Mouse (Mus musculus) forebrain, embryonic 16.5 days (tissue): ENCODE measurements around the gene Atrnl1. TPM values are rescaled to one million over a fixed set of nuclear protein-coding genes. Genes with fewer than 3 reads are reported as not detected.

ENCODE experiments used
- ATAC-seq: fragments of 200-750 bp; cut with Nextera tagmentation; 2 replicates; pipeline ENCODE4 v1.8.0; 2017; ENCODE audit warnings: mild to moderate bottlenecking, moderate library complexity
- H3K27ac ChIP-seq: fragments of 300-500 bp; sonication (generic); 2 replicates; pipeline ENCODE4 v1.5.1; 2014; ENCODE audit warnings: low read length, control low read depth
- H3K27me3 ChIP-seq: fragments of 300-500 bp; sonication (generic); replicated peaks from 2 replicates; pipeline ENCODE4 v1.6.1; 2014; ENCODE audit warnings: low read length; ENCODE audit not compliant: control insufficient read depth, insufficient read depth
- H3K36me3 ChIP-seq: fragments of 300-500 bp; sonication (generic); 2 replicates; pipeline ENCODE4 v1.6.1; 2014; ENCODE audit not compliant: control insufficient read depth, insufficient read depth
- H3K4me1 ChIP-seq: fragments of 300-500 bp; sonication (generic); replicated peaks from 2 replicates; pipeline ENCODE4 v1.6.1; 2014; ENCODE audit warnings: low read length; ENCODE audit not compliant: control insufficient read depth, insufficient read depth
- H3K4me2 ChIP-seq: fragments of 300-500 bp; sonication (generic); 2 replicates; pipeline ENCODE4 v1.6.1; 2014; ENCODE audit warnings: mild to moderate bottlenecking, low read length, control low read depth
- H3K4me3 ChIP-seq: fragments of 300-500 bp; sonication (generic); replicated peaks from 2 replicates; pipeline ENCODE4 v1.5.1; 2014; ENCODE audit warnings: mild to moderate bottlenecking, low read length, control low read depth
- H3K9ac ChIP-seq: fragments of 300-500 bp; sonication (generic); replicated peaks from 2 replicates; pipeline ENCODE4 v1.6.1; 2014; ENCODE audit warnings: low read depth, low read length, control low read depth
- H3K9me3 ChIP-seq: fragments of 300-500 bp; sonication (generic); 2 replicates; pipeline ENCODE4 v1.6.1; 2016; ENCODE audit warnings: low read length; ENCODE audit not compliant: control insufficient read depth
- WGBS: fragments of 180-500 bp; shearing (Covaris S2); extraction: QIAGEN DNeasy Blood & Tissue Kit; methylation state at CpG from one replicate; pipeline ENCODE4 v1.1.7; 2014; 5-methylcytosine and 5-hydroxymethylcytosine counted together
- polyA plus RNA-seq: library from polyadenylated mRNA; unstranded; fragments of >200 nt; fragmentation: Nextera tagmentation; extraction: Ambion mirVana; gene quantifications from 2 replicates; pipeline ENCODE4 v1.2.1, GENCODE M21; 2015

Atrnl1 gene
- polyA plus RNA-seq, 1 experiment from 2014 or later: 8.3 TPM

DNA sequence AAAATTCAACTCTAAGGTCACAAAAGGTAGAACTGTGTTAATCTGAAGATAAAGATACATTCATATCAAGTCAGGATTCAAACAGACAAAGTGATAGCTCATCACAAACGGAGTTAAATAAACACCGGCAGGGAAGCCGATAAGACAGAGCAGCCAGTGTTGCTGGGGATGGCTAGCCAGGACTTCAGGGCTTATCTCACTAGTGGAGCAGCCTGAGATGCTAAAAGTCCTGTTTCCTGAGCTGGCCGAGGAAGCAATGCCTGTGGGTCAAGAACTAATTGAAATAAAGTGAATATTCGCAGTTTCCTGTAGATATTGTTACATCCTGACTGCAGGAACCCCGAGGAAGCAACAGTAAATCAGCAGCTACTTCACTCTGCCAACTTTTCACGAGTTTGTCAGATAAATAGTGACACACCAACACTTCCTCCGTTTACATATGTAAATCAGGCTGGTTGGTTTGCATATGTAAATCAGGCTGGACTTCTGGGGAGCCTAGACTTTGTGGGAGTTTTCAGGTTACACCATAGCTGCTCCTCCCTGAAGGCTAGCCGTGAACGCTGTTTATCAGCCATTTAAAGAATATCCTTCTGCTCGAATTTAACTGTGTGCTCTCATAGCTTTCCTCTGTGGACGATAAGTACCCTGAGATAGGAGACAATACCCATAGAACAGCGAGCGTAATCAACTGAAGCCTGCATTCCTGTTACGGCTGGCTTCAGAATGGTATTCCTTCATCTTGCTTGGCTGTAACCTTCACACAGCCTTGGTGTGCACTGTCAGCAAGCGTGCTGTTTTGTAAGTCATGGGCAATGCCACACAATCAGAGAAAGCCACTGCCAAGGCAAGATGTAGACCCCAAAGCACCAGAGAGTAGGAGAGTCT is 453.5 kb downstream of the Atrnl1 start:
- Histone ChIP-seq H3K27me3 (no peaks in the 10 kb centered on the region; the same call in 1 of the 2 replicates), H3K36me3 (no peaks in the 10 kb centered on the region)
- 31% methylated on average over 16 of the region's 16 CpGs for WGBS

DNA sequence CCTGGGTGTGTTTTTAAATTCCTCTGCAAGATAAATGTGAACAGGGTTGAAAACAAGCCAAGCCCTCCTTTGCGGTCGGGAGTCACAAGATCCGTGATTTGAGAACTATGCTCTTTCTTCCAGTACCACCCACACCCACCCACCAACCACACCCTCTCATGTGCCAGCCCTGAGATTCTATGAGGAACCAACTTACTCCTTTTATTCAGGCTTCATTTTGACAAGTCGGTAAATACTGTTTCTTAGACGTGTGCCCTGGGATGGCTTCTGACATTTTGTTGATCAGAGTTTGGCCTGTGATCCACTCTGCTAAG is 454.1 kb downstream of the Atrnl1 start:
- no peak for ATAC-seq
- Histone ChIP-seq H3K4me3 (no peak overlapping the region), H3K27ac (no peak overlapping the region), H3K4me2 (no peak overlapping the region), H3K9ac (no peak overlapping the region), H3K9me3 (no peaks in the 10 kb centered on the region), H3K27me3 (no peaks in the 10 kb centered on the region; the same call in 1 of the 2 replicates), H3K4me1 (peaks cover 30% of the 10 kb centered on the region), H3K36me3 (no peaks in the 10 kb centered on the region)
- 72% methylated on average over 5 of the region's 5 CpGs for WGBS

More for the DNA sequence above, 453.5 kb downstream of the Atrnl1 start:
- Histone ChIP-seq H3K9ac (no peak overlapping the region), H3K9me3 (no peaks in the 10 kb centered on the region), H3K4me1 (peaks cover 34% of the 10 kb centered on the region), H3K4me2 (peak overlapping the region; percentile 17; the same call in 1 of the 2 replicates), H3K4me3 (no peak overlapping the region), H3K27ac (no peak overlapping the region)
- ATAC-seq: no peak

DNA sequence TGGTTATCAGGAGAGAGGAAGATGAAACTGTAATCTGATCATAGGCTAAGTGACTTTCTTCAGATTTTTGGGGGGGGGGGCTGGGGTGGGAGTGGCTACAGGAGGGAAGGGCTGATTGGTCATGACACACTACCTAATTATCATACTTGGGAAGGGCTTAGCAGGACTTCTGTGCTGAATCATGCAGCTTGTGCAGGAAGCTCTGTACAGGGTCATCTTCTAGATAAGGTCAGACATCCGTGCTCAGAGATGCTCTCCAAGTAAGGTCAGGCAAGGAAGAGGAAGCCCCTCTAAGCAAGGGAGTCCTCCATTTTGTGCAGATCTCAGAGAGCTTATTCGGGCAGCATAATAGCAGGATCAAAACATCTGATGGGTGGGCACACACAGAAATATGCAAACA is 454.7 kb downstream of the Atrnl1 start:
- no peak overlapping the region for H3K4me3 ChIP-seq
- H3K27ac ChIP-seq: no peak overlapping the region
- H3K9ac ChIP-seq: no peak overlapping the region
- no peaks in the 10 kb centered on the region; the same call in 1 of the 2 replicates for H3K27me3 ChIP-seq
- 92% methylated on average over 2 of the region's 2 CpGs for WGBS
- H3K9me3 ChIP-seq: no peaks in the 10 kb centered on the region
- peaks cover 24% of the 10 kb centered on the region for H3K4me1 ChIP-seq
- no peak for ATAC-seq
- no peaks in the 10 kb centered on the region for H3K36me3 ChIP-seq
- no peak overlapping the region for H3K4me2 ChIP-seq

DNA sequence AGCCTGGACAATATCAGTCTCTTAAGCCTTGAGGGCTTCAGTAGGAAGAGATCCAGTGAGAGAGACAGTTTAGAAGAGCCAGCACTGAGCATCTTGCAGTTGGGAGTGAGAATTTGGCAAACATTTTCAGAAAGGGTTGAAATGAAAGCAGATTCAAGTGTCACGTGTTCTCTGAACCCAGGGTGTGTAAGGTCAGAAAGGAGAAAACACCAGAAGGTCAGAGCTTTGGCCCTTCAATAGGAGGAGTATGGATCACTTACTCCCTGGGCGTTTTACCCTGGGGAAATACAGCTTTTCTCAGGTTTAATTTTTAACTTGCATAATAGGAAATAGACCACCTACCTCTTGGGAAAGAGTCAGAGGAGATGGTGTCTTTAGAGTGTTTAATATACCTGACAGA is 457.3 kb downstream of the Atrnl1 start:
- Histone ChIP-seq H3K36me3 (no peaks in the 10 kb centered on the region), H3K27me3 (no peaks in the 10 kb centered on the region; the same call in 1 of the 2 replicates), H3K4me2 (no peak overlapping the region), H3K9me3 (no peaks in the 10 kb centered on the region), H3K4me1 (peaks cover 16% of the 10 kb centered on the region), H3K9ac (no peak overlapping the region), H3K4me3 (no peak overlapping the region), H3K27ac (no peak overlapping the region)
- WGBS: 88% methylated on average over 2 of the region's 2 CpGs
- no peak for ATAC-seq

DNA sequence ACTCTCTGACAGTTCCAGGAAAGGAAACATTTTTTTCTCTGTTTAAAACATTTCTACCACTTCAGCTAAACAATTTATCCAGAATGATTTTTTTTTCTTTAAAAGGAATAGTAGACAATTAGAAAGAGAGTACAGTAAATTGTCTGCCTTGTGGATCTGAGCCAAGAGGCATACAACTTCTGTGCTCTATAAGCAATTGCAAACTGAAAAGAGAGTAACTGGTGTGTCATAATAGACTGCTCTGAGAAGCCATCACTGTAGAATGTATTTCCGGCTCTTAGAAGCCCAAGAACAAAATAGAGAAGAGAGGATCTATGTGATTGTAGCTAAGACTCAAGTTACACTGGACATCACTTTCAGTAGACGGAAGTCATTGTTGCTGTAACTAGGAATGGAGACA is 458.1 kb downstream of the Atrnl1 start:
- Histone ChIP-seq H3K9me3 (no peaks in the 10 kb centered on the region), H3K4me1 (peaks cover 8% of the 10 kb centered on the region), H3K9ac (no peak overlapping the region), H3K36me3 (no peaks in the 10 kb centered on the region), H3K27ac (no peak overlapping the region), H3K4me3 (no peak overlapping the region), H3K4me2 (no peak overlapping the region), H3K27me3 (no peaks in the 10 kb centered on the region; the same call in 1 of the 2 replicates)
- no peak for ATAC-seq
- 79% methylated on average over 2 of the region's 2 CpGs for WGBS

DNA sequence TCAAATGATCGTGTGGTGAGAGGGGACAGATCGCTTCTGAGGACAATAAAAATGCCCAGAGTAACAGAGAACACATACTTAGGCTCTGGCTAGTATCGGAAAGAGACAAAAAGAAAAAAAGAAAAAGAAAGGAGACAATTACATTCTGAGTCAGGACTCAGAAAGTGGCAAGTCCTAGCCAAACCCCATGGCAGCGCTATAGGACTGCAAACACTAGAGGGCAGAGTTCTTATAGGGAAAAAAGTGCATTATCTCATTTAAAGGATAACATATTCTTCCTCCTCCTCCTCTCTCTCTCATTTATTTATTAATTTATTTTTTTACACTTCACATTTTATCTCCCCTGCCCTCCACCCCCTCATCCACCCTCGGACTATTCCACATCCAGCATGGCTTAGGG is 461.6 kb downstream of the Atrnl1 start:
- H3K9me3 ChIP-seq: no peaks in the 10 kb centered on the region
- H3K27me3 ChIP-seq: no peaks in the 10 kb centered on the region
- peaks cover 7% of the 10 kb centered on the region for H3K4me1 ChIP-seq
- H3K4me3 ChIP-seq: no peak overlapping the region
- no peak overlapping the region for H3K27ac ChIP-seq
- no peaks in the 10 kb centered on the region for H3K36me3 ChIP-seq
- no peak for ATAC-seq
- no peak overlapping the region for H3K4me2 ChIP-seq
- H3K9ac ChIP-seq: no peak overlapping the region
- 75% methylated on average over 5 of the region's 5 CpGs for WGBS

DNA sequence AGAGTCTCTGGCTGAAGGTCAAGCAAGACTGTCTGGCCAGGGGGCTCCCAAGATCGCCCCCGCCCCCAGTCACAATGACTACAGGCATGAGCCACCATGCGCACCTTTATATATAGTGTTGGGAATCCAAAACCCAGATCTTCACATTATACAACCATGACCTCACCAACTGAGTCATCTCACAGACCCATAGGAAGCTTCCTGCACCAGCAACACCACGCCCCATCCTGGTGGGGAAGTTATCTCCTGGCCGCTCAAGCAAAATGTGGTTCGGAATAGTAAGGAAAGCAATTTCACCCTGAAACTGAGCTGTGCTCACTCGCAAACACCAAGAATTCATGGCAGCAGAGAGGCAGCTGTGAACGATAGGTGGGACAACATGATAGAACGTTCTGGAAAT is 462.0 kb downstream of the Atrnl1 start:
- no peaks in the 10 kb centered on the region for H3K9me3 ChIP-seq
- H3K36me3 ChIP-seq: no peaks in the 10 kb centered on the region
- H3K9ac ChIP-seq: no peak overlapping the region
- no peak for ATAC-seq
- peaks cover 8% of the 10 kb centered on the region for H3K4me1 ChIP-seq
- no peak overlapping the region for H3K4me3 ChIP-seq
- no peak overlapping the region for H3K27ac ChIP-seq
- H3K4me2 ChIP-seq: no peak overlapping the region
- WGBS: 95% methylated on average over 9 of the region's 9 CpGs
- H3K27me3 ChIP-seq: no peaks in the 10 kb centered on the region

DNA sequence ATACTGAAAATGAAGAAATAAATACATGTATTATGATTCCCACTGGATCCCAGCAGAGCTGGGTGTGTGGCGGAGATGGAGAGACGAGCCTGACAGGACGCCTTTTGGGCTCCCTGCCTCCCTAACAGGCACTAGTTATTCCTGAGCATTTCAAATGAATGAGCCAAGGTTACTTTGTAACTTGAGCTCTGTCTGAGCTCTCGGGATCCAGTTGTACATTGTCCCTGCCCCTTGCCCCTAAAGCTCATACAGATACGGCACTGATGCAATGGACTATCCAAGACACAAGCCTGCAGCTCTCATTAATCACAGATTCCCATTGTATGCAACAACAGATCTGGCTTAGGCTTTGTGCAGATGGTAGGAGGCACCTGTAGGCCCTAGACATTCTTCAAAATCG is 464.4 kb downstream of the Atrnl1 start:
- Histone ChIP-seq H3K4me3 (no peak overlapping the region), H3K27me3 (no peaks in the 10 kb centered on the region), H3K9me3 (no peaks in the 10 kb centered on the region), H3K4me2 (no peak overlapping the region), H3K4me1 (peaks cover 8% of the 10 kb centered on the region), H3K9ac (no peak overlapping the region), H3K27ac (no peak overlapping the region), H3K36me3 (no peaks in the 10 kb centered on the region)
- ATAC-seq: no peak
- WGBS: 57% methylated on average over 6 of the region's 6 CpGs

DNA sequence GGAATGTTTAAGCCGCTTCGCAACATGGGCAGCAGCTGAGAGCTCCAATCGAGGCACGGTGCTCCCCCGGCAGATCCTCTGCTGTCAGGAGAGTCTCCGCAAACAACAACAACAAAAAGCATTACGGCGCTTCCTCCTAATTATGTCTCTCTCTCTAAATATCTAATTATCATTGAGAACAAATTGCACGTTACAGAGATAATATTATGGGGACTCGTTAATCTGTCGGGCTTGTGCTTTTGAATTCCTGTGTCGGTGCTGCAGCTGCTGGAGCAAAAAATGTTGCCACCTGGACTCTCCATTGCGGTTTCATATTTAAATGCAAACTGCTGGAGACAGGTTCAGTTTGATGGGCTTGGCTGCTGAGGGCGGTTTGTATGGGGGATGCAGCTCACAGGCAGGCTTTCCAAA is 466.1 kb downstream of the Atrnl1 start:
- H3K4me2 ChIP-seq: peak overlapping the region; percentile 34
- H3K36me3 ChIP-seq: no peaks in the 10 kb centered on the region
- no peaks in the 10 kb centered on the region for H3K27me3 ChIP-seq
- WGBS: 14% methylated on average over 14 of the region's 14 CpGs
- H3K4me3 ChIP-seq: no peak overlapping the region; the same call in 1 of the 2 replicates
- H3K9ac ChIP-seq: no peak overlapping the region
- peak overlapping the region; percentile 8; the same call in 1 of the 2 replicates for H3K27ac ChIP-seq
- peaks cover 8% of the 10 kb centered on the region for H3K4me1 ChIP-seq
- no peaks in the 10 kb centered on the region for H3K9me3 ChIP-seq
- ATAC-seq: peak; percentile 69
